Mouse (Mus musculus): ENCODE data around the gene Crebbp.

DNA sequence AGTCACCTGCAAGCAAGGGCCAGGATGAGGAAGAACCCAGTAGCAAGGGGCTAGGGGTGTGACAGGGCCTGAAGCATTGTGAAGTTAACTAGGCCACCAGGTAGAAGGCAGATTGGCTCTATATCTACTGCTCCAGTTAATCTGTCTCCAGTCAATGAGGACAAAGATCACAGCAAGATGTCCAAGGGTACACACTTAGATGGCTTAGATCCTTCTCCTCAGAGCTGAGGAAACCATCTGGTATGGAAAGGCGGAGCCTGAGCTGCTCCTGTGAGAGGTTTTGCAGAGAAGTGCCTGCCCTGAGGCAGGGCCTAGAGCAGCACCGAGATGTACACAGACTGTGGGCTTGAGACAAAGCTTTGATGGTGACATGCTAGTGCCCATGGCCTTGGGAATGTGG lies 169.7 kb downstream of the Crebbp start:
- no peak for TF ChIP-seq POLR2A (IDR thresholded peaks at IDR 0.05; ENCODE audit: borderline replicate concordance, low read depth, low read length)
- no peak for TF ChIP-seq CTCF (IDR thresholded peaks at IDR 0.05; ENCODE audit: low read depth, low read length)
